Mouse (Mus musculus) liver, adult 2 months (tissue): Measurements from ENCODE around the gene Eme1.

Experiments
- CTCF ChIP-seq: fragments of 200-500 bp; IDR thresholded peaks from 2 replicates; pipeline ENCODE4 v1.5.1; 2011; ENCODE audit warnings: low read depth, low read length, control low read depth
- POLR2A ChIP-seq: fragments of 200-500 bp; IDR thresholded peaks from 2 replicates; pipeline ENCODE4 v1.6.1; 2011; ENCODE audit warnings: low read length, control low read depth; ENCODE audit not compliant: insufficient read depth; ENCODE audit errors: extremely low read depth

- TF ChIP-seq CTCF (no peak), POLR2A (no peak)
Measured at GRCm38 (mm10) chr11:94620766-94621457, 32.9 kb downstream of the Eme1 start.
